Mouse (Mus musculus) testis, adult 2 months (tissue): ENCODE data around the gene Arhgef38. TPM values are rescaled to one million over a fixed set of nuclear protein-coding genes. Genes with fewer than 3 reads are reported as not detected.

Experiments
- H3K27ac ChIP-seq: fragments of 200-500 bp; 2 replicates; pipeline ENCODE4 v1.5.1; 2012; ENCODE audit warnings: low read depth, low read length; ENCODE audit not compliant: control insufficient read depth, insufficient read depth
- H3K27me3 ChIP-seq: fragments of 200-500 bp; 2 replicates; pipeline ENCODE4 v1.6.1; 2012; ENCODE audit warnings: mild to moderate bottlenecking, low read length, moderate library complexity; ENCODE audit not compliant: control insufficient read depth, insufficient read depth
- H3K36me3 ChIP-seq: fragments of 200-500 bp; 2 replicates; pipeline ENCODE4 v1.6.1; 2012; ENCODE audit warnings: mild to moderate bottlenecking, low read length; ENCODE audit not compliant: control insufficient read depth, insufficient read depth
- H3K4me1 ChIP-seq: fragments of 200-500 bp; 2 replicates; pipeline ENCODE4 v1.6.1; 2012; ENCODE audit warnings: low read length; ENCODE audit not compliant: control insufficient read depth, insufficient read depth
- H3K4me3 ChIP-seq: fragments of 200-500 bp; 2 replicates; pipeline ENCODE4 v1.5.1; 2012; ENCODE audit warnings: low read depth, mild to moderate bottlenecking, low read length, moderate library complexity, mixed read lengths; ENCODE audit not compliant: control insufficient read depth
- CTCF ChIP-seq: fragments of 200-500 bp; IDR thresholded peaks from 2 replicates; pipeline ENCODE4 v1.5.1; 2012; ENCODE audit warnings: low read depth, mild to moderate bottlenecking, inconsistent platforms, low read length, moderate library complexity; ENCODE audit not compliant: control insufficient read depth, insufficient read depth, insufficient replicate concordance
- POLR2A ChIP-seq: fragments of 200-500 bp; IDR thresholded peaks from 2 replicates; pipeline ENCODE4 v1.6.1; 2012; ENCODE audit warnings: low read depth, mild to moderate bottlenecking, inconsistent platforms, low read length, moderate library complexity; ENCODE audit not compliant: control insufficient read depth
- polyA plus RNA-seq: library from polyadenylated mRNA; depleted of rRNA; stranded (reverse); fragments of >200 nt; gene quantifications from 2 replicates; pipeline ENCODE4 v1.2.3, GENCODE M21; 2012

Gene Arhgef38
- polyA plus RNA-seq, 1 experiment: not detected

GRCm38 (mm10) chr3:133109844-133110243, 124.9 kb downstream of the Arhgef38 start:
- H3K4me1 ChIP-seq: no peaks in the 10 kb centered on the region
- H3K27ac ChIP-seq: no peak overlapping the region
- TF ChIP-seq CTCF (no peak), POLR2A (no peak)
- no peaks in the 10 kb centered on the region for H3K27me3 ChIP-seq
- H3K4me3 ChIP-seq: no peak overlapping the region
- peaks cover 2% of the 10 kb centered on the region for H3K36me3 ChIP-seq

- Histone ChIP-seq H3K36me3 (peaks cover 2% of the 10 kb centered on the region), H3K27me3 (no peaks in the 10 kb centered on the region), H3K4me3 (no peak overlapping the region), H3K4me1 (no peaks in the 10 kb centered on the region), H3K27ac (no peak overlapping the region)
- TF ChIP-seq POLR2A: no peak
- no peak for TF ChIP-seq CTCF
These were observed 126.0 kb downstream of the Arhgef38 start for GRCm38 (mm10) chr3:133108731-133109130.

GRCm38 (mm10) chr3:133104436-133104835, 130.3 kb downstream of the Arhgef38 start:
- no peaks in the 10 kb centered on the region for H3K4me1 ChIP-seq
- H3K27me3 ChIP-seq: no peaks in the 10 kb centered on the region
- TF ChIP-seq POLR2A: no peak
- TF ChIP-seq CTCF: no peak
- H3K4me3 ChIP-seq: no peak overlapping the region
- H3K36me3 ChIP-seq: peaks cover 2% of the 10 kb centered on the region
- H3K27ac ChIP-seq: no peak overlapping the region

GRCm38 (mm10) chr3:133103768-133104167, 131.0 kb downstream of the Arhgef38 start:
- peaks cover 1% of the 10 kb centered on the region for H3K36me3 ChIP-seq
- H3K27ac ChIP-seq: no peak overlapping the region
- TF ChIP-seq CTCF (no peak), POLR2A (no peak)
- no peaks in the 10 kb centered on the region for H3K4me1 ChIP-seq
- H3K27me3 ChIP-seq: no peaks in the 10 kb centered on the region
- H3K4me3 ChIP-seq: no peak overlapping the region

GRCm38 (mm10) chr3:133098909-133099308, 135.8 kb downstream of the Arhgef38 start:
- H3K27ac ChIP-seq: no peak overlapping the region
- no peaks in the 10 kb centered on the region for H3K36me3 ChIP-seq
- no peaks in the 10 kb centered on the region for H3K4me1 ChIP-seq
- no peak for TF ChIP-seq CTCF
- no peak for TF ChIP-seq POLR2A
- H3K4me3 ChIP-seq: no peak overlapping the region
- H3K27me3 ChIP-seq: no peaks in the 10 kb centered on the region

GRCm38 (mm10) chr3:133098336-133098735, 136.4 kb downstream of the Arhgef38 start:
- Histone ChIP-seq H3K27ac (no peak overlapping the region), H3K27me3 (no peaks in the 10 kb centered on the region), H3K4me1 (no peaks in the 10 kb centered on the region), H3K4me3 (no peak overlapping the region), H3K36me3 (no peaks in the 10 kb centered on the region)
- no peak for TF ChIP-seq CTCF
- no peak for TF ChIP-seq POLR2A

GRCm38 (mm10) chr3:133097936-133098335, 136.8 kb downstream of the Arhgef38 start:
- H3K36me3 ChIP-seq: no peaks in the 10 kb centered on the region
- no peaks in the 10 kb centered on the region for H3K4me1 ChIP-seq
- H3K27ac ChIP-seq: no peak overlapping the region
- TF ChIP-seq CTCF (no peak), POLR2A (no peak)
- no peak overlapping the region for H3K4me3 ChIP-seq
- no peaks in the 10 kb centered on the region for H3K27me3 ChIP-seq

GRCm38 (mm10) chr3:133094305-133094704, 140.4 kb downstream of the Arhgef38 start:
- H3K27ac ChIP-seq: no peak overlapping the region
- no peak for TF ChIP-seq CTCF
- no peak for TF ChIP-seq POLR2A
- no peak overlapping the region for H3K4me3 ChIP-seq
- no peaks in the 10 kb centered on the region for H3K27me3 ChIP-seq
- no peaks in the 10 kb centered on the region for H3K36me3 ChIP-seq
- no peaks in the 10 kb centered on the region for H3K4me1 ChIP-seq
